Mouse (Mus musculus): ENCODE data around the gene Prkaca. TPM values are rescaled to one million over a fixed set of nuclear protein-coding genes. Genes with fewer than 3 reads are reported as not detected.
"Not testable (repeated sequence)": the region's sequence is repeated elsewhere in the genome, so short reads cannot be mapped to it uniquely, and the experiment has no call there.

The Prkaca gene
- polyA plus RNA-seq, 2 experiments from 2014 or later = 18.9 to 22.0 TPM

DNA sequence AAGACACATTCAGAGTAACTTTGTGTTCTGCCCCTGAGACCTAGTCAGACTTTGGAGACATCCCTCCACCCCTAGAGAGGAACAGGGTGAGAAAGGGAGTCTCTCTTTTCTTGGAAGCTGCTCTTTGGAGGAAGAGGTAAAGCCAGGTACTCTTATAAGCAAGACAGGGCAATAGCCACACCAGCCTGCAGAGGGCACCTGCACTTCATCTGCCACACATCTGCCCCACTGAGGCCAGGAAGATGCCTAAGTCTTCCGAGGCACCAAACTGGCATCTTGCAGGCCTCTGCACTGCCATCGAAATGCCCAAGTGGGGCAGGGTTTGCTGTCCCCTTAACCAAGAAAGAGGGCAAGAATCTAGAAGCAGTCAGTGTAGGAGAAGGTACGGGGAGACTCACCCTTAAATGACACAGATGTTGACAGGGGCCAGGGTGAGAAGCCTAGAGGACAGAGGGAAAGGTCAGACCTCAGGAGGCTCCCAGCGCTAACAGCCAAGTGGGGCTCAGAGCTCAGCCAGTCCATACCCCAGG is 3.4 kb downstream of the Prkaca start:
- ATAC-seq = no peak

DNA sequence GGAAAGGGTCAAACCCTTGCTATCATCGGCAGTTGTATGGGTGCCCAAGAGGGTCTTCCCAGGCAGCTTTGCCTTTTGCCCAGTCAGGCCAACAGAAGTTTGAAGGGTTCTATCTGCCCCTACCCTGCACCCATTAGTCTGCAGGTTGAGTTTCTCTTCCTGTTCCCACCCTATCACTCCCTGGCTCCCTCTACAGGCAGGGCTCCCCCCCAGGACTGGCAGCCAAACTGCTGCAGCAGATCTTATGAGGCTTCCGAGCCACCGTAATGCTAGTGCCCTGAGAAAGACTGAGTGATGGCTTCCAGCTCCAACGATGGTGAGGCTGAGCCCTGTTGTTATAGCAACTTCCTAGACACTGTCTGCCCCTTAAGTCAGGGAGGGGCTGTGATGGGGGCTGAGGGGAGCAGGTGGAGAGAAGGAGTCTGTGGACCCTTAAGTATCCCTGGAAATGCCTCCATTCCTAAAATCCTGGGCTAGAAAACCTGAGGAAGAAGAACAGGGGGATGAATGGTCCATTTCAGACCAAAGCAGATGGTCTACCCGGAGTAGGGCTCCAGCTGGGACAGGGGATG is 4.1 kb downstream of the Prkaca start:
- no peak for ATAC-seq

DNA sequence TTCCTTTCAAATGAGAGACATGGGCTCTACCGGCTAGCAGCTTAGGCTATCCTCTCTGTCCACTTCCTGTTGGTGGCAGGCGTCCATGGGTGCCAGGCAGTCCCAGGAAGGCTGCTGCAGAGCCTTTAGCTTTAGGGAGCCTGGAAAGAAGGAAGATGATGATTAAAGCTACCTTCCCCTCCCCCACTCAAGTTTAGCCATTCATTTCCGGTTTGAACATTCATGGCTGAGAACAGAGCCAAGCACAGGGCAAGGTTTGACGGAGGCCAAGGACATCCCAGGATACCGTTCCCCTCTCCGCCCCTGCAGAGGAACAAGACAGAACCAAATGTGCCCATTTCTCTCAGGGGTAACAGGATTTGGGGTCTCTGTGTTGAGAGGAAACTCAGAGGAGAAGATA is 4.9 kb downstream of the Prkaca start:
- no peak for ATAC-seq

DNA sequence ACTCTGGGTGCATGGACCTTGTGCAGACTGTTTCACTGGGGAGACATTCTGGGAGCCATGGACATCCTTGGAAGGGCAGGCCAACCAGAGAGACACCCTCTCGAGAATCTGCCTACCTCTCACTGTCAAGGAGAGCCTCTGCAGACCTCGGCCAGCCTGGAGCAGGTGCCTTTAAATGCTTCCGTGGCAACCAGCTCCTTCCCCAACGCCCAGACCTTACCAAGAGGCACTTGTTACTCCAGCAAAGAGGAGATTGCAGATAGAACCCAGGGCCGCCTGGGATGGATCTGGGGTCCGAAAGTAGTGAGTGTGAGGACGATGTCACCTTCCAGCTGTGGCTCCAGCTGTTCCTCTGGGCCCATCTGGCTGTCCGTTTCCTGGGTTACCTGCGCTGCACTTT is 5.4 kb downstream of the Prkaca start:
- no peak for ATAC-seq

DNA sequence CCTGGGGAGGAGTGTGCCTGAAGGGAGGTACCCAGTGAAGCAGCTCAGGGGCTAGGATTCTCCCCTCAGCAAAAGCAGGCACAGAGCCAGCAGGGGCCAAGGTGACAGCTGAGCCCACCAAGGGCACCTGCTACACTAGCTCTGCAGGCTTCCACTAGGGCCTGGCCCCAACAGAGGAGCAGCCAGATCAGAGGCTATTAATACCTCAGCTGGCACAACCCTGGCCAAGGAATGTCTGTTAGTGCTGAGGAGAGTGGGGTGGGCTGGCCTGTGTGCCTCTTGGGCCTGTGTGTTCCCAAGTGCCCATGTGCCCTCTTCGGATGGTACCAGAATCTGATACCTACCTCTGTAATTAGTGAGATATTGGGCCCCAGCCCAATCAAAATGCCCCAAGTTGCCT is 7.5 kb downstream of the Prkaca start:
- no peak for ATAC-seq

DNA sequence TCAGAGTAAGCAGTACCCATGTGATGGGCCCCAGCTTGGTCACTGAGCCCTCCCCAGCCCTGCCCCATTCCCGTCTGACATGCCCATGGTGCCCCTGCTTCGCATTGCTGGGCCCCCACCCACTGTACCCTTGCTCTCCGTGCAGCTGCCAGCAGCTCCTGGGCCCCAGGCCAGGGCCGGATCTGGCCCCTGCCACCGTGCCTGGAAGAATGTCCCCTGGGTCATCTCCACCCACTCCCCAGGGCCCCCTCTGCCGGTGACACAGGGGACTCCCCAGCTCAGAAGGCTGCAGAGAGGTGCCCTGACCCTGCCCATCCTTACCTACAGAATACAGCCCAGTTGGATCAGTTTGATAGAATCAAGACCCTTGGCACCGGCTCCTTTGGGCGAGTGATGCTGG is 8.1 kb downstream of the Prkaca start:
- no peak for ATAC-seq

DNA sequence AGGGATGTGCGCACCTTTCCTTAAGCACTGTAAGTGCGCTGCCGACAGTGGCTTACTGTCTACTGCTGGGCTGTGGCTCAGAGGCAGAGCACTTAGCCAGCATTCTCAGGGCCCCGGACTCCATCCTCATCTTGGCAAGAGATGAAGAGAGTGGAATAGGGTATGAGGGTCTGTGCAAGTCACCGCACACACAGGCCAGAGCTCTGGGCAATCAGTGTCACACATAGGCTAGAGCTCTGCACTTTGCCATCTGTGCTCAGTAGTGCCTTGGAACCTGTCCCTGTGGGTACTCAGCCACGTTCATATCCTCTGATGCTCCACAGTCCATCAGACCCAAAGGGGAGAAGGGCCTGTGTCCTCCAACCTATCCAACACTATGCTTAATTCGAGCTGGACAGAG is 8.7 kb downstream of the Prkaca start:
- ATAC-seq = no peak

DNA sequence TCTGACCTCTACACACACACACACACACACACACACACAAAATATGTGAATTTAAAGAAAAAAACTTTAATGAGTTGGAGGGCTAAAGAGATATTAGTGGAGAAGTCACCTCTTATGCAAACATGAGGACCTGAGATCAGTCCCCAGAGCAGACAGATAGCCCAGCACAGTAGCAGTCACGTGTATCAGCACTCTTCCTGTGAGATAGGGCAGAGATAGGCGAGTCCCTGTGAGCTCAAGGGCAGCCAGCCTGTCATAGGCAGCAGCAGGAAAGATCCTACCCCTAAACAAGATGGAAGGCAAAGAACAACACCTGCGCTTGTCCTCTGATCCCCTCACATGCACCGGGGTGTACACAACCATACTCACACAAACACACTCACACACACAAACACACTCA is 9.7 kb downstream of the Prkaca start:
- no peak for ATAC-seq

DNA sequence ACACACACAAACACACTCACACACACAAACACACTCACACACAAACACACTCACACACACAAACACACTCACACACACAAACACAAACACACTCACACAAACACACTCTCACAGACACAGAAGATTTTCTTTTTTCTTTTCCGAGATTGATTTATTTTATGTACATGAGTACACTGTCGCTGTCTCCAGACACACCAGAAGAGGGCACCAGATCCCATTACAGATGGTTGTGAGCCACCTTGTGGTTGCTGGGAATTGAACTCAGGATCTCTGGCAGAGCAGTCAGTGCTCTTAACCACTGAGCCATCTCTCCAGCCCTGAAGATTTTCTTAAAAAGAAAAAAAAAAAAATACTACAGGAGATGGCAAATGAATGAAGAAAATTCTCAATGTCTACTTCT is 10.4 kb downstream of the Prkaca start:
- not testable (repeated sequence) for ATAC-seq

DNA sequence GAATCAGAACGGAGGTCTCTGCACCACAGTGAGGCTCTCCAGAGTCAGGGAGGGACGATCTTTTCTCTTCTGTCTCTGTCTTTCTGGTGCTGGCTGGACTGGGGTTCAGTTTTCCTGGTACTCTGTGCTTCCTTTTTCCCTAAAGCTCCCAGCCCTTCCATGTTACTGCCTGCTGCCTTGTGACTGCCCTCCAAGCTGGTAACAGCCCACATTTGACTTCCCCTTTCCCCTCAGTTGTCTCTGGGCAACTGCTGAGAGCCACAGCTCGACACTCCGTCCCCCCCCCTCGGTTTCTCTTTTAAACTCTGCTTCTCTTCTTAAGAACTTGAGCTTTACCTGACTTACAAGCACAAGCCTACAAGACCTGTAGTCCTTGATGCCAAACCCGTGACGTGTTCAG is 16.4 kb downstream of the Prkaca start:
- ATAC-seq = no peak

DNA sequence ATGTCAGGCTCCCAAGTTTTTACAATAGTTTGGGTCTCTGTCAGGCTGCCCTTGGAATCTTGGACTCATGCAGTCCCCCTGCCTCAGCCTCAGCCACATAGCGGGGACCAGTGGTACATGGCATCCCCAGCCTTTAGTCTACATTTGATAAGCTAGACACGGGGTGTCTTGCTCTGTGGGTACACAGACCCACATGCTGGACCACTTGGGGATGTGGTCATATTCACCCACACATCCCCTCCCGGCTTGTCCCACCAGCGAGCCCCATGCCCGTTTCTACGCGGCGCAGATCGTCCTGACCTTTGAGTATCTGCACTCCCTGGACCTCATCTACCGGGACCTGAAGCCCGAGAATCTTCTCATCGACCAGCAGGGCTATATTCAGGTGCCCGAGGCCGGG is 17.4 kb downstream of the Prkaca start:
- no peak for ATAC-seq

DNA sequence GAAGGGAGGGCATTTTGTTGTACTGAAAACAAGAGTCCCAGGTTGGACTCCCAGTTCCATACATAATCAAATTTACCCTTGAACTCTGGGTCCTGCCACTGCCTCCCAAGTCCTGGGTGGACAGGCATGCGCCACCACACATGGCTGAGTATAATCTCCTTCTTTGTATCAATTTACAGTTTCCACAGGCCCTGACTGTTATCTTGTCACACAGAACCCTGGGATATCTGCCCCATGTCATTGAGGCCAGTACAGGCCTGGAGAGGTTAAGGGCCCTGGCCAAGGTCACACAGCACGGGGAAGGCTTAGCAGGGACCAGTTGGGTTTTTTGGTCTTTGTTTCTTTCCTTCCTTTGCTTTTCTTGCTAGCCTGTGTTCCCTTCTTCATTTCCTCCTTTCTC is 19.7 kb downstream of the Prkaca start:
- no peak for ATAC-seq

DNA sequence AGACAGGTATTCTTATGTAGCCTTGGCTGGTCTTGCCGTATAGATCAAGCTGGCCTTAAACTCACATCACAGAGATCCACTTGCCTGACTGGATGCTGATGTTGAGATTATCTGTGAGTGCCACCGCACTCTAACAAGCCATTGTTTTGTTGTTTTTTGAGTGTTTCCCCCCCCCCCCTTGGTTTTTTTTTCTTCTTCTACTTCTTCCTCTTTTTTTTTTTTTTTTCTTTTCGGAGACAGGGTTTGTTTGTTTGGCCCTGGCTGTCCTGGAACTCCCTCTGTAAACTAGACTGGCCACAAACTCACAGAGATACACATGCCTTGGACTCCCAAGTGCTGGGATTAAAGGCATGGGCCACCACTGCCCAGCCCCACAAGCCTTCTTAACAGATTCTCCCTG is 21.2 kb downstream of the Prkaca start:
- no peak for ATAC-seq

DNA sequence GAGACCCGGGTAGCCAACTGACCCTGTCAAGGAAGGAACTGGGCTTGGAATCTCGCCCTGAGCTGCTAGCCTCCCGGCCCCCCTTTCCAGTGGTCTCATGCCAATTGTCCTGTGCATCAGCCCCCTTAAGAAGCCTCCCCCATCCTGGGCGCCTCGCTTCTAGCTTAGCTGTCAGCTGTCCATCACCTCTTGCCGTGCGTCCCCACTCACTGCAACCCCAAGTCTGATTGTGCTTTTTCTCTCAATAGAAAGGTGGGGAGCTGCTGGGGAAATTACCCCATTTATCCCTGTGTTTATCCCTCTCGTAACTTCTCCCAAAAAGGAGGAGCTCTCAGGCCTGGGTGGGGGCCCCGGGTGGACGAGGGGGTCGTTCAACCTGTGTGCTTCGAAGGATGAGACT is 23.2 kb downstream of the Prkaca start:
- ATAC-seq = no peak

DNA sequence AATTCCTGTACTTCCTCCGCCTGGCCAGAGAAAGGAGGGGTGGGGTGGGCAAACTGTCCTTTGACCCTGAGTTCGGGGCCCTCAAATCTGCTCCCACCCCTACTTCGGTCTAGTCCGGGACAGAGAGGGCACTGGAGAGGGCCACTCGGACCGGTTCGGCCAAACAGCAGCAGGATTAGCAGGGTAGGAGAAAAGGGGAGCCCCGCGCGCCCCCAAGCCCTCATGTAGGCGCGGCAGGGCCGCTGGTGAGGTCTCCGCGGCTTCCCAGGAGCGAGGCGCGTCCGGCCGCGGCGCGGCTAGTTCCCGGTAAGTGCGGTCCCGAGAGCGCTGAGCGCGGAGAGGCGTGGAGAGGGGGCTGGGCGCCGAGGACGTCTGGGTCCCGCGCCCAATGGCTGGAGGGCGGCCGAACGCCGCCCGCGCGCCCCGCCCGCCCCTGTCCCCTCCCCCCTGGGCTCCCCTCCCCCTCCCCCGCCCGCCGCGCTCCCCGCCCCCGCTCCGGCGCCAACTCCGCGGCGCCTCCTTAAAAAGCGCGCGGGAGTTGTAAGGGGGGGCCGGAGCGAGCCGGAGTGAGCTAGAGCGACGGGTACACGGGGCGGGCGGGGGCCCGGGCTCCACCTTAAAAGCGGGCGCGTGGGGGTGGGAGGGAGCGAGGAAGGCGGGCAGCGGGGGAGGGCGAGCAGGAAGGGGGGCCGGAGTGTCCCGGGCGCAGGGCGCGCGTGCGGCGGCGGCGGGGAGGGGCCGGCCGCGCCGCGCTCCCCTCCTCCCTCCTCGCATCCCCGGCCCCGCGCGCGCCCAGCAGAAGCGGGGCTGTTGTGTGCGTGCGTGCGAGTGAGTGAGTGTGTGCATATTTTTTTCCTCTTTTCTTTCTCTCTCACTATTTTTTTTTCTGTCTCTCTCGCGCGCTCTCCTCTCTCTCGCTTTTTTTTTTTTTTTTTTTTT is 24.0 kb downstream of the Prkaca start:
- ATAC-seq = peak; percentile 30

DNA sequence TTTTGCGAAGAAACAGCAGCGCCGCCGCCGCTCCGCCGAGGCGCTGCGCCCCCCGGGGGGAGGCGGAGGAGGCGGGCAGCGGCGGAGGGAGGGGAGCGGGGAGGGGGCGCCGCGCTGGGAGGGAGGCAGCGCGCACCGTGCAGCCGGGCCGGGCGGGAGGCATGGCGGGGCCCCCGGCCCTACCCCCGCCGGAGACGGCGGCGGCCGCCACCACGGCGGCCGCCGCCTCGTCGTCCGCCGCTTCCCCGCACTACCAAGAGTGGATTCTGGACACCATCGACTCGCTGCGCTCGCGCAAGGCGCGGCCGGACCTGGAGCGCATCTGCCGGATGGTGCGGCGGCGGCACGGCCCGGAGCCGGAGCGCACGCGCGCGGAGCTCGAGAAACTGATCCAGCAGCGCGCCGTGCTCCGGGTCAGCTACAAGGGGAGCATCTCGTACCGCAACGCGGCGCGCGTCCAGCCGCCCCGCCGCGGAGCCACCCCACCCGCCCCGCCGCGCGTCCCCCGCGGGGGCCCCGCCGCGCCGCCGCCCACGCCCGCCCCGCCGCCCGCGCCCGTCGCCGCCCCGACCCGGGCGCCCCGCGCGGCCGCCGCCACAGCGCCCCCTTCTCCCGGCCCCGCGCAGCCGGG is 24.8 kb downstream of the Prkaca start, which contains the start of gene Samd1:
Samd1 (plus strand) TSS at position 162 of the 631 bp plus-strand sequence.
- ATAC-seq = no peak

DNA sequence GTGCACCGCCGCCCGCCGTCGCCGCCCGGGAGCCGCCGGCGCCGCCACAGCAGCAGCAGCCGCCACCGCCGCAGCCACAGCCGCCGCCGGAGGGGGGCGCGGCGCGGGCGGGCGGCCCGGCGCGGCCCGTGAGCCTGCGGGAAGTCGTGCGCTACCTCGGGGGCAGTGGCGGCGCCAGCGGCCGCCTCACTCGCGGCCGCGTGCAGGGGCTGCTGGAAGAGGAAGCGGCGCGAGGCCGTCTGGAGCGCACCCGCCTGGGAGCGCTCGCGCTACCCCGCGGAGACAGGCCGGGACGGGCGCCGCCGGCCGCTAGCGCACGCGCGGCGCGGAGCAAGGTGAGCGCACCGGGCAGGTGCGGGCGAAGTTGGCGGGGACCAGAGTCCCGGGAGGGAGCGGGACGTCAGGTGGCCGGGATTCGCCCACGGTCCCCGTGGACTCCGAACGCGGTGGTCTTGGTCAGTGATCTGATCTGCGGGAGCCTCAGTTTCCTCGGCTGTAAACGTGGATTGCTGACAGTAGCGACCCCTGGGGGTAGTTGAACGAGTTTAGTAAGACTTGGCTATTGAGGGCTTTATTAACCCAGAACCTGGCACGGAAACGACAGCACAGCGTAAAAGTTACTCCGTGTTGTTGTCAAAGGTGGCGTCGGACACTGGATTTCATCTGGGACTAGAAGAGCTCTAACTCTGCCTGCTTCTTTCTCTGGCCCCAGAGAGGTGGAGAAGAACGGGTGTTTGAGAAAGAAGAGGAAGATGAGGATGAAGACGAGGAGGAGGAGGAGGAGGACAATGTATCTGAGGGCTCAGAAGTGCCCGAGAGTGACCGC is 25.7 kb downstream of the Prkaca start:
- peak; percentile 51 for ATAC-seq

DNA sequence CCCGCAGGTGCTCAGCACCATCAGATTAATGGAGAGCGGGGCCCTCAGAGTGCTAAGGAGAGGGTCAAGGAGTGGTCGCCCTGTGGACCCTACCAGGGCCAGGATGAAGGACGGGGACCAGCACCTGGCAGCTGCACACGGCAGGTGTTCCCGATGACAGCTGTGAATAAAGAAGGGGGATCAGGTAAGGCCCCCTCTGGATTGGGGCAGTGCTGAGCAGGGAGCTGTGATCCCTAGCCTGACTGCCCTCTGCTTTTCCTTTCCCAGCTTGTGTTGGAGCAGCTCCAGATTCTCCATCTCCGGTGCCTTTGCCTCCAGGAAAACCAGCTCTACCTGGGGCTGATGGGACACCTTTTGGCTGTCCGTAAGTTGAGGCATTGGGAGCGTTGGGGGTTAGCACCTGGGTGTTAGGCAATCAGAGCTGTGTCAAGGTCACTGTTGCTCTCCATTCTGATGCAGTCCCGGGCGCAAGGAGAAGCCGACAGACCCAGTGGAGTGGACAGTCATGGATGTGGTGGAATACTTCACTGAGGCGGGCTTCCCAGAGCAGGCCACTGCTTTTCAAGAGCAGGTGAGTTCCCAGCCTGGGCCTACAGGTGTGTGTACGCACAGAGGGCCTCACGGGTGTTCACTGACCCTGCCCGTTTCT is 26.4 kb downstream of the Prkaca start:
- ATAC-seq = no peak

DNA sequence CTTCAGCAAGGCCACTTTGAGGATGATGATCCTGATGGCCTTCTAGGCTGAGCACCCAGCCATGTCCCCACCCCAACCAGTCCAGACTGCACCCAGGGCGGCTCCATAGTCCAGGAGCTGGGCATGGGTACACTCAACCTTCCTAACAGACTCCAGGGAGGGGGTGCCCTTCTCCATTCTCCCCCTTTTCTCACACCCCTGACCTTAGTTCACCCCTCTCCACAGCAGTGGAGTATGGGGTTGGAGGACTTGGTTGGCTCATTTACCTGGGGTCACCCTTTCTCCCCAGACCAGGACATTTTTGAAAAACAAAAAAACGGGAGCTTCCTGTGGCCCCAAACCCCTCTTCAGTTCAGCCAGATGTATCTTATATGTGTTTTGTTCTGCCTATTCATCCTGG is 27.0 kb downstream of the Prkaca start:
- no peak for ATAC-seq

DNA sequence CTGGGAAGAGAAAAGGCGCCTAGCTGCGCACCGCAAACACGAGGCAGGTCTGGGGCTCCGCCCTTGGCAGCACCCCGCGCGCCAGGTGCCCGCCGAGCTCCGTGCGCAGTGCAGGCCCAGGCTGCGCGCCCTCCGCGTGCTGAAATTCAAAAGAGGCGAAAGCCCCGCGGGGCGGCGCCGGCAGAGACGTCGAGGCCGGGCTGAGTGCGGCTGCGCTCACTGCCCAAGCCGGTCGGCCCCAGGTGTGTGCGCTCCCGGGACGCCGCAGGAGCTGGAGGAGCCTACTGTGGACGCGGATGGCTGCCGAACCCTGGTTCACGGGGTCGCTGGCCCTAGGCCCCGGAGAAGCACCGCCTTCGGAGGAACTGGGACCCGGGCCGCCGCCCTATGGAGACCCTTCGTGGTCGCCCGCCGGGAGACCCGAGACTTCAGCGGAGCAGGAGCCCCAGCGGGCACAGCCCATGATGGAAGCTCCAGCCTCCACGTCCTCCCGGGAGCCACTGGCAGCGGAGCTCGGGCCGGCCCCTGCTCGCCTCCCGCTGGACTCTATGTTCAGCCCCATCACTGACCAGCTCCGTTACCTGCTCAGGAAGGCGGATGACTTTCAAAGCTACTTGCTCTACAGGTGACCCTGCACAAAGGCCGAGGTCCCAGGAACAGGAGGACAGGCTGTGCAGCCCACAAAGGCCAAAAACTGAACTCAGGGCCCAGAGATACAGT is 28.6 kb downstream of the Prkaca start, which contains the start of gene 1700067K01Rik:
1700067K01Rik (plus strand) TSS at position 222 of the 720 bp plus-strand sequence.
- ATAC-seq = no peak

DNA sequence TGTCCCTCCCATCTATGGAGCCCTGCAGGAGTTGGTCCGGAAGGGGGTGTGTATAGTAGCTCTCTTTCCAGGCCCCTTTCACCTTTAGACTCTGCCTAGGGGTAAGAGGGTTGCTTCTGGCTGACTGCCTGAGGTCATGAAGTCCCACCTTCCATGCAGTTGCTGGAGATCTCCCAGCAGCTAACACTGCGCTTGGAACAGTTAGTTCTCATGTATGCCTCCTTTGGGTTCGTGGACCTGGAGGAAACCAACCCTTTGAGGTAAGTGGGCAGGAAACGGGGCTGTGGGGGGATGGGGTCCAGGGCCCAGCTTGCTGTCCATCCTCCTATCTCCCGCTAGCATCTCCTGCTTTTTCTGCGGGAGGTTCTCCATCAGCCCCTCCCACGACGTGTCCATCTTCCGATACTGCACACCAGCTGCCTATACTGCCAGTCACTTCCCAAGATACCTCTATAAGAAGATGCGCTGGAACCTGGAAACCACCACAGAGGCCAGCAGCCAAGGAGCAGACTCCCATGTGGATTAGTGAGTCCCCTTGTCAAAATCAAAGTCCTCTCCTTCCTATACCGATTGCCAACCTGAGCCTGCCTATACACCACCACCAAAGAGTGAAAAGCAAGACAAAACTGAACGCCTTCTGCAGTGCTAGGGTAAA is 30.3 kb downstream of the Prkaca start:
- no peak for ATAC-seq

Measured in activated CD4-positive, CD25-positive, alpha-beta regulatory T cell, adult 4 months (primary cell).